Mouse (Mus musculus) liver, postnatal 0 days (tissue): ENCODE data around the gene Aire.

Experiments
- CTCF ChIP-seq: sonication (generic); IDR thresholded peaks from 2 replicates; pipeline ENCODE4 v1.5.1; 2016; ENCODE audit warnings: antibody characterized with exemption, low read depth
- EP300 ChIP-seq: IDR thresholded peaks from 2 replicates; pipeline ENCODE4 v1.6.1; 2016; ENCODE audit warnings: antibody characterized with exemption, low read depth, mild to moderate bottlenecking

DNA sequence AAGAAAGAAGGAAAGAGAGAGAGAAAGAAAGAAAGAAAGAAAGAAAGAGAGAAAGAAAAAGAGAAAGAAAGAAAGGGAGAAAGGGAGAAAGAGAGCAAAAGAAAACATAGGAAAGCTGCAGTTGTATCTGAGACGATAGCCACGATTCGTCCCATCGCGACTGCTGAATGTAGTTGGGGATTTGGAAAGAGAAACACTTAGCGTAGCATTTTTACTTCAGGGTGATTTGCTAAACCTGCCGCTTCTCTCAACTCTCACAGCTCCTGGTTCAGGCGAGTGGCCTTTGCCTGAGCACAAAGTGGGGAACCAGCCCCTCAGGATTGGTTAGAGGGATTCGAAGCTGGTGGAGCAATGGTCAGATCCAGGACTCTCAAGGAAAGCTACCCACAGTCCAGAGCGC, 33.1 kb downstream of the Aire start:
- no peak for TF ChIP-seq EP300
- TF ChIP-seq CTCF, result no peak
